Mouse (Mus musculus) heart, adult 2 months (tissue): ENCODE measurements at regions not wholly inside any gene's neighbourhood (a gene's known extent, or its start where the extent isn't known, plus 50 kb on each side); places are given as distances from the start of the nearest gene placed in this dataset.
A peak's percentile ranks its signal among the peaks of the same experiment; 100 is the strongest.

Experiments used
- DNase-seq, 2 experiments: peaks; one replicate each; pipeline ENCODE4 v3.0.0; 2021
- H3K27ac ChIP-seq: fragments of 200-600 bp; 2 replicates; pipeline ENCODE4 v1.8.1; 2022
- H3K27me3 ChIP-seq: fragments of 200-500 bp; 2 replicates; pipeline ENCODE4 v1.6.1; 2012; ENCODE audit warnings: mild to moderate bottlenecking, low read length, inconsistent platforms, mixed read lengths; ENCODE audit not compliant: control insufficient read depth, insufficient read depth
- H3K36me3 ChIP-seq: fragments of 200-500 bp; 2 replicates; pipeline ENCODE4 v1.6.1; 2012; ENCODE audit warnings: low read length, inconsistent platforms; ENCODE audit not compliant: control insufficient read depth, insufficient read depth
- H3K4me1 ChIP-seq: fragments of 200-500 bp; 2 replicates; pipeline ENCODE4 v1.6.1; 2011; ENCODE audit warnings: low read length; ENCODE audit not compliant: control insufficient read depth, insufficient read depth
- H3K4me3 ChIP-seq: fragments of 200-600 bp; 2 replicates; pipeline ENCODE4 v1.8.1; 2022
- H3K79me2 ChIP-seq: fragments of 200-500 bp; replicated peaks from 2 replicates; pipeline ENCODE4 v1.6.1; 2012; ENCODE audit warnings: mild to moderate bottlenecking, inconsistent platforms, low read length, moderate library complexity, mixed read lengths; ENCODE audit not compliant: control insufficient read depth, insufficient read depth
- H3K9ac ChIP-seq: fragments of 200-500 bp; 2 replicates; pipeline ENCODE4 v1.6.1; 2012; ENCODE audit warnings: low read depth, mild to moderate bottlenecking, control low read depth, inconsistent platforms, low read length, mixed read lengths
- CTCF ChIP-seq: fragments of 200-600 bp; IDR thresholded peaks from 2 replicates; pipeline ENCODE4 v1.8.1; 2022; ENCODE audit warnings: antibody characterized with exemption, mild to moderate bottlenecking, moderate library complexity
- EP300 ChIP-seq: fragments of 200-500 bp; IDR thresholded peaks from 2 replicates; pipeline ENCODE4 v1.6.1; 2011; ENCODE audit warnings: low read depth, low read length, control low read depth; ENCODE audit not compliant: insufficient read depth
- POLR2A ChIP-seq: fragments of 200-500 bp; IDR thresholded peaks from 2 replicates; pipeline ENCODE4 v1.6.1; 2011; ENCODE audit warnings: mild to moderate bottlenecking, low read depth, low read length, control low read depth; ENCODE audit not compliant: insufficient read depth
- WGBS: fragments of 180-500 bp; shearing (Covaris S2); methylation state at CpG from one replicate; pipeline ENCODE4 v1.1.7; 2018; 5-methylcytosine and 5-hydroxymethylcytosine counted together
- intact Hi-C: fragments of 180-260 bp; cut with DNase I; formaldehyde crosslinking; loops from one replicate; pipeline ENCODE4 v1.15.1; 2025

DNA sequence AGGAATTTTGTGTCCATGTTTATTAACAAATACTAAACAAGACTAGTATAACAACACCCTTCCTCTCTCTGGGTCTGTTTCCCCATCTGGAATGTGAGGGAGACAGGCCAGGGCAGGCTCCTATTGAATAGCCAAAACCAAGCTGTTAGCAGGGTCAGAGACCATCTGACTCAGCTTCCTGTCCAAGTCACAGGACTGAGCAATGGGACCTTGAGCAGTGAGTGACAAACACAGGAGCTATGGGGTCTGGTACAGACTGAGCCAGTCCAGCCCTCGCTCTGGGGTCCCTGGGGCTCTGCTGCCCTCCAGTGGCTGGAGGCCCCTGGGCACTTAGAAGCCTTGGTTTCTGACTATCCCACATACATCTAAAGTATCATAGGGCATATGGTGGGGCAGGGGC lies 134.4 kb downstream of the Hmg20a start:
- H3K27ac ChIP-seq = peak overlapping the region; percentile 76
- peak; percentile 87 to 91 for DNase-seq
- H3K79me2 ChIP-seq = no peaks in the 10 kb centered on the region
- H3K36me3 ChIP-seq = no peaks in the 10 kb centered on the region
- intact Hi-C loops = loop anchor here (1.0 to 2.0 kb wide), 6 partner anchors 46 to 433 kb away; no protein-coding TSS in a partner anchor
- peaks cover 18% of the 10 kb centered on the region for H3K4me1 ChIP-seq
- no peak overlapping the region for H3K9ac ChIP-seq
- TF ChIP-seq EP300 = peak; percentile 99
- TF ChIP-seq CTCF = no peak; the same call in none of the 2 replicates
- TF ChIP-seq POLR2A = peak; percentile 50; the same call in 1 of the 2 replicates
- H3K4me3 ChIP-seq = no peak overlapping the region
- WGBS = 4% methylated on average over 1 of the region's 1 CpGs
- H3K27me3 ChIP-seq = no peaks in the 10 kb centered on the region

DNA sequence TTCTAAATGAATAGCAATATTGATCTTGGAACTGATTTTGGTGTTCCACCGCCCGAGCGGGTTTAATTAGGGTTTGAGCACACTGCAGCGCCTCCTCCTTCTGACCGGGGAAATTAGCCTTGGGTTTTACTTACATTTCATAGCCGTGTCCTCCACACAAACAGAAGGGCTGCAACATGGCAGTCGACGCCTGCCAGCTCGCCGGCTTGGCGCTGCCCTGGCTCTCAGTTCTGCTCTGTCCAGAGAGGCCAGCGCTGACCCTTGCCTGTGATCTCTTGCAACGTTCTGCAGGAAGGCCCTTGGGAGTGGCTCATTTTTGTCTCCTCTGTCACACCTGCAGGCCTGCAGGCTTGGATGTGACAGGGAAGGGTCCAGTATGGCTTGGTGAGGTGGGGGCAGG lies 135.2 kb downstream of the Hmg20a start:
- DNase-seq = no peak
- Histone ChIP-seq H3K79me2 (no peaks in the 10 kb centered on the region), H3K27me3 (no peaks in the 10 kb centered on the region), H3K9ac (no peak overlapping the region), H3K27ac (no peak overlapping the region), H3K4me3 (no peak overlapping the region), H3K4me1 (peaks cover 17% of the 10 kb centered on the region), H3K36me3 (no peaks in the 10 kb centered on the region)
- intact Hi-C loops = loop anchor here (1.0 to 2.0 kb wide), 6 partner anchors 47 to 434 kb away; no protein-coding TSS in a partner anchor
- TF ChIP-seq EP300 = no peak
- TF ChIP-seq POLR2A = no peak
- no peak for TF ChIP-seq CTCF
- WGBS = 82% methylated on average over 13 of the region's 13 CpGs

DNA sequence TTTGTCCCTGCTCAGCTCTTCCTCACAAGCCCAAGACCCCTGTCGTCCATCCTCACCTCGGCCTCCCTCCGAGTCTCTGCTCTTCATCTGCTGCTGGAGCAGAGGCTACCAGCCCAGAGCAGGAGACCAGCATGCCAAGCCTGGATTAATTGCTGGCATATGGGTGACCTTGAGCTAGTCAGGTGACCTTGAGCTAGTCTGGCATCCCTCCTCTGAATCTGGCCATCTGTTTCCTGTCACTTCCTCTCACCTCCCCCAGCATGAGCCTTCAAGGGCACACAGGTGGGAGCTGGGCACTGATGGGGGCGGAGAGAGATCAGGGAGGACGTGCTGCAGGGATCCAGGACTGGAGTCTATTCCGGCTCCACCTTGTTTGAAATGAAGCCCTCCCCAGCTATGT lies 135.7 kb downstream of the Hmg20a start:
- Histone ChIP-seq H3K27ac (no peak overlapping the region), H3K27me3 (no peaks in the 10 kb centered on the region), H3K4me1 (peaks cover 17% of the 10 kb centered on the region), H3K79me2 (no peaks in the 10 kb centered on the region), H3K9ac (no peak overlapping the region), H3K36me3 (no peaks in the 10 kb centered on the region), H3K4me3 (no peak overlapping the region)
- no peak for DNase-seq
- 68% methylated on average over 6 of the region's 6 CpGs for WGBS
- intact Hi-C loops = no loop called here
- no peak for TF ChIP-seq CTCF
- no peak for TF ChIP-seq POLR2A
- TF ChIP-seq EP300 = no peak

- H3K27ac ChIP-seq = no peak overlapping the region
- no peak for DNase-seq
- WGBS = 90% methylated on average over 2 of the region's 2 CpGs
- H3K36me3 ChIP-seq = no peaks in the 10 kb centered on the region
- intact Hi-C loops = no loop called here
- no peak overlapping the region for H3K9ac ChIP-seq
- TF ChIP-seq POLR2A (no peak), EP300 (no peak), CTCF (no peak)
- H3K4me1 ChIP-seq = no peaks in the 10 kb centered on the region
- no peaks in the 10 kb centered on the region for H3K79me2 ChIP-seq
- H3K4me3 ChIP-seq = no peak overlapping the region
- H3K27me3 ChIP-seq = no peaks in the 10 kb centered on the region
Observed at GRCm38 (mm10) chr9:56559618-56560144, 141.3 kb downstream of the Hmg20a start.

DNA sequence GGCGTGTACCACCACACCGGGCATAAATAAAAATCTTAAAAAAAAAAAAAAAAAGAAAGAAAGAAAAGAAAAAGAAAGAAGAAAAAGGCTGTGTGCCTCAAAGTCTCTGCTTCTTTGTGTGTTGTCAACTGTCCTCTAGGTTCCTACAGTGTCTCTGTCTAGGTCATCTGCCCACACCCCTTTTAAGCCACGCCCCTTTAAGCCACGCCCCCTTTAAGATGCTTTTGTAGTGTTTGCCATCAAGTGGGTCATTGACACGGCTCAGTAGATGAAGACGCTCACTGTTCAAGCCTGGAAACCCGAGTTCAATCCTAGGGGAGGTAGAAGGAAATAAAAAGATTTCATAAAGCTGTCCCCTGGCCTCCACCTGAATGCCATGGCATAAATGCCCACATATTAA lies 144.0 kb downstream of the Hmg20a start:
- no peak for TF ChIP-seq POLR2A
- TF ChIP-seq EP300 = no peak
- no peak for TF ChIP-seq CTCF
- Histone ChIP-seq H3K4me1 (no peaks in the 10 kb centered on the region), H3K27me3 (no peaks in the 10 kb centered on the region), H3K4me3 (no peak overlapping the region), H3K27ac (no peak overlapping the region), H3K36me3 (no peaks in the 10 kb centered on the region), H3K9ac (no peak overlapping the region), H3K79me2 (no peaks in the 10 kb centered on the region)
- 63% methylated on average over 7 of the region's 7 CpGs for WGBS
- intact Hi-C loops = no loop called here
- no peak for DNase-seq

DNA sequence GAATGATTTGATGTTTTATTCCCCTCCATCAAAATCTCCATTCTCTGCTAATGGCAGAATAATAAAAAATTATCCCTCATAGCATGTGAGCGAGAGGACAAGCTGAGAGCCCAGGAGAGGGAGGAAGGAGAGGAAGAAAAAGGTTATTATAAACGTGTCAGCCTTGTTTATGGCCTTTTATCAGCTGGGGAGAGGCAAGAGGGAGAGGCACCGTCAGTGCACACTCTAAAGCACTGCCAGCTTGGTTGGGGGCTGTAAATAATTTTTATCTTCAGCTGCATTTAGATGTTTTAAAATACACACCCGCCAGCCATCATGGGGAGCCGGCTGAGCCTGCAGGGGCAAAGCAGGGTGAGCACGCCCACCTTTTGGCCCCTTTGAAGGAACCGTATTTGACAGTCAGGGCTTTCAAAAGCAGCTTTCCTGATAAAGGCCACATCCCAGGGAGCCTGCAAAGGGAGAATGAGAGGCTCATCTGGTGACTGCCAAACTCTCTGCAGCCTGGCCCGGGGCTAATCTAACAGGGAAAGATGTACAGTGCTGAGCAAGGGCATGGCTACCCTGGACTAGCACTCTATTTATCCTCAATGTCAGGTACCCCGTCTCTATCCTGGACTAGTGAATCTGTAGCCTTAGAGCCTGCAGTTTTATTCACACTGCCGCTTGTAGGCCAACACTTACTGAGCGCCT lies 145.8 kb downstream of the Hmg20a start:
- intact Hi-C loops = no loop called here
- Histone ChIP-seq H3K9ac (no peak overlapping the region), H3K27me3 (no peaks in the 10 kb centered on the region), H3K4me1 (no peaks in the 10 kb centered on the region), H3K36me3 (no peaks in the 10 kb centered on the region), H3K4me3 (no peak overlapping the region), H3K79me2 (no peaks in the 10 kb centered on the region), H3K27ac (no peak overlapping the region)
- WGBS = 48% methylated on average over 11 of the region's 11 CpGs
- TF ChIP-seq CTCF = no peak
- no peak for TF ChIP-seq POLR2A
- no peak for TF ChIP-seq EP300
- DNase-seq = no peak
